Mouse (Mus musculus) liver, adult 2 months (tissue): ENCODE data around the gene Enpp1.

Experiments
- CTCF ChIP-seq: fragments of 200-500 bp; IDR thresholded peaks from 2 replicates; pipeline ENCODE4 v1.5.1; 2011; ENCODE audit warnings: low read depth, low read length, control low read depth
- POLR2A ChIP-seq: fragments of 200-500 bp; IDR thresholded peaks from 2 replicates; pipeline ENCODE4 v1.6.1; 2011; ENCODE audit warnings: low read length, control low read depth; ENCODE audit not compliant: insufficient read depth; ENCODE audit errors: extremely low read depth

GRCm38 (mm10) chr10:24672948-24673347, 39.0 kb downstream of the Enpp1 start:
- TF ChIP-seq POLR2A (no peak), CTCF (no peak)
